Mouse (Mus musculus) ES-Bruce4 (cell line): Measurements from ENCODE around the gene Pitpnm2.

ENCODE experiments used
- CTCF ChIP-seq: IDR thresholded peaks from one replicate; pipeline ENCODE4 v1.8.1; 2011; ENCODE audit warnings: low read depth, low read length
- POLR2A ChIP-seq: IDR thresholded peaks from one replicate; pipeline ENCODE4 v1.8.1; 2011; ENCODE audit warnings: low read length; ENCODE audit not compliant: insufficient read depth

GRCm38 (mm10) chr5:124172246-124172645 lies 77.3 kb downstream of the Pitpnm2 start:
- TF ChIP-seq POLR2A (no peak), CTCF (no peak)
